Mouse (Mus musculus) thymus, postnatal 4 days (tissue): ENCODE measurements at regions not wholly inside any gene's neighbourhood (a gene's known extent, or its start where the extent isn't known, plus 50 kb on each side); places are given as distances from the start of the nearest gene placed in this dataset.

Experiments used
- DNase-seq: peaks from one replicate; pipeline ENCODE4 v3.0.0; 2021

GRCm38 (mm10) chr12:99039497-99040322, 119.3 kb downstream of the Ttc8 start:
- DNase-seq, result no peak

- peak; percentile 40 for DNase-seq
Observed at GRCm38 (mm10) chr12:99041606-99042005, 121.2 kb downstream of the Ttc8 start.

- no peak for DNase-seq
Observed at GRCm38 (mm10) chr12:99042918-99043862, 122.8 kb downstream of the Ttc8 start.

GRCm38 (mm10) chr12:99044477-99044876, 124.1 kb downstream of the Ttc8 start:
- DNase-seq, result no peak

GRCm38 (mm10) chr12:99050426-99050825, 130.1 kb downstream of the Ttc8 start:
- DNase-seq, result no peak

GRCm38 (mm10) chr12:99052599-99052998, 132.2 kb downstream of the Ttc8 start:
- no peak for DNase-seq

GRCm38 (mm10) chr12:99057521-99057920, 137.1 kb downstream of the Ttc8 start:
- no peak for DNase-seq

GRCm38 (mm10) chr12:99058916-99059315, 138.5 kb downstream of the Ttc8 start:
- no peak for DNase-seq

GRCm38 (mm10) chr12:99059491-99059890, 139.1 kb downstream of the Ttc8 start:
- no peak for DNase-seq

- no peak for DNase-seq
Observed at GRCm38 (mm10) chr12:99060702-99061101, 140.3 kb downstream of the Ttc8 start.

- no peak for DNase-seq
Observed at GRCm38 (mm10) chr12:99063441-99063840, 143.1 kb downstream of the Ttc8 start.

GRCm38 (mm10) chr12:99063885-99064284, 143.5 kb downstream of the Ttc8 start:
- no peak for DNase-seq

GRCm38 (mm10) chr12:99067962-99068361, 147.6 kb downstream of the Ttc8 start:
- DNase-seq, result no peak

- no peak for DNase-seq
Observed at GRCm38 (mm10) chr12:99073766-99074165, 153.4 kb downstream of the Ttc8 start.

GRCm38 (mm10) chr12:99077366-99077765, 157.0 kb downstream of the Ttc8 start:
- DNase-seq, result no peak

- no peak for DNase-seq
Observed at GRCm38 (mm10) chr12:99079873-99080272, 159.5 kb downstream of the Ttc8 start.

- no peak for DNase-seq
Observed at GRCm38 (mm10) chr12:99083616-99084015, 163.2 kb downstream of the Ttc8 start.

GRCm38 (mm10) chr12:99084144-99084543, 163.8 kb downstream of the Ttc8 start:
- DNase-seq, result peak; percentile 93

GRCm38 (mm10) chr12:99087286-99087685, 166.9 kb downstream of the Ttc8 start:
- no peak for DNase-seq

GRCm38 (mm10) chr12:99091770-99092169, 171.4 kb downstream of the Ttc8 start:
- DNase-seq, result peak; percentile 16

GRCm38 (mm10) chr12:99093151-99093550, 172.8 kb downstream of the Ttc8 start:
- DNase-seq, result no peak

- DNase-seq, result no peak
Observed at GRCm38 (mm10) chr12:99093989-99094388, 173.6 kb downstream of the Ttc8 start.

GRCm38 (mm10) chr12:99096930-99097617, 176.7 kb downstream of the Ttc8 start:
- DNase-seq, result peak; percentile 84
